Mouse (Mus musculus) T-cell, adult 66 days (primary cell): Measurements from ENCODE around the gene 4632433K11Rik. TPM values are rescaled to one million over a fixed set of nuclear protein-coding genes. Genes with fewer than 3 reads are reported as not detected.

Experiments
- total RNA-seq, 2 experiments: library from RNA; stranded (reverse); gene quantifications; 3 replicates in 1 of 2; 4 replicates in 1 of 2; pipeline ENCODE4 v1.2.4; 2023

4632433K11Rik gene
- total RNA-seq: under 1 TPM in 1 of 2 experiments, not detected in 1; 0.55 TPM

GRCm38 (mm10) chr7:5033818-5034217 is at the start of gene 4632433K11Rik:
Gene 4632433K11Rik, plus strand, starts transcription at chr7:5034118.

GRCm38 (mm10) chr7:4996003-4996895 is 37.7 kb upstream of the 4632433K11Rik start, which contains the start of gene Zfp579:
Gene Zfp579, minus strand, starts transcription at chr7:4996158.

GRCm38 (mm10) chr7:5014251-5015117 is 19.4 kb upstream of the 4632433K11Rik start, which contains the start of the genes Zfp524 and Fiz1:
Gene Zfp524, plus strand, starts transcription at chr7:5014415.
Gene Fiz1, minus strand, starts transcription at chr7:5014697.

GRCm38 (mm10) chr7:5015118-5016001 is 18.6 kb upstream of the 4632433K11Rik start, which contains the start of gene Gm44973:
Gene Gm44973, plus strand, starts transcription at chr7:5015496.

GRCm38 (mm10) chr7:5020000-5020681 is 13.8 kb upstream of the 4632433K11Rik start, which contains the start of the genes Zfp865 and Ccdc106:
Gene Zfp865, plus strand, starts transcription at chr7:5020376.
Gene Ccdc106, plus strand, starts transcription at chr7:5020553.

GRCm38 (mm10) chr7:5038109-5038732 is 4.3 kb downstream of the 4632433K11Rik start, which contains the start of gene Zfp784:
Gene Zfp784, minus strand, starts transcription at chr7:5038446.

GRCm38 (mm10) chr7:5051193-5052192 is 17.6 kb downstream of the 4632433K11Rik start, which contains the start of gene Zfp580:
Gene Zfp580, plus strand, starts transcription at chr7:5051538.

GRCm38 (mm10) chr7:5061774-5062359 is 27.9 kb downstream of the 4632433K11Rik start, which contains the start of gene U2af2:
Gene U2af2, plus strand, starts transcription at chr7:5062143.

GRCm38 (mm10) chr7:5080010-5080751 is 46.3 kb downstream of the 4632433K11Rik start, which contains the start of gene Epn1:
Gene Epn1, plus strand, starts transcription at chr7:5080235.

Other genes with a start within 250 kb of the 4632433K11Rik start
- gene Tmem238, start 244.5 kb upstream of the 4632433K11Rik start, total RNA-seq: 1 to 10 TPM; 1.4 to 2.7 TPM
- gene Rpl28, start 241.2 kb upstream of the 4632433K11Rik start, total RNA-seq: 1,000 to 10,000 TPM; 2,356 to 2,505 TPM
- 100 to 1,000 TPM; 160 to 166 TPM for gene Ube2s, start 221.5 kb upstream of the 4632433K11Rik start, total RNA-seq
- under 1 TPM; 0.23 to 0.36 TPM for gene Shisa7, start 189.4 kb upstream of the 4632433K11Rik start, total RNA-seq
- gene Isoc2b, start 163.9 kb upstream of the 4632433K11Rik start, total RNA-seq: 1 to 10 TPM; 4.1 to 4.2 TPM
- gene Isoc2a, start 157.0 kb upstream of the 4632433K11Rik start, total RNA-seq: 10 to 100 TPM; 10.4 to 13.5 TPM
- not detected for gene Gm36210, start 127.6 kb upstream of the 4632433K11Rik start, total RNA-seq
- 10 to 100 TPM; 30.9 to 32.3 TPM for gene Zfp628, start 118.9 kb upstream of the 4632433K11Rik start, total RNA-seq
- 10 to 100 TPM; 10.5 to 10.7 TPM for gene Nat14, start 112.1 kb upstream of the 4632433K11Rik start, total RNA-seq
- 1 to 10 TPM in 1 of 2 experiments, under 1 TPM in 1; 0.73 to 1.3 TPM for gene Ssc5d, start 108.3 kb upstream of the 4632433K11Rik start, total RNA-seq
- 1 to 10 TPM in 1 of 2 experiments, not detected in 1; 1.4 TPM for gene Sbk2, start 69.7 kb upstream of the 4632433K11Rik start, total RNA-seq
- gene Sbk3, start 63.0 kb upstream of the 4632433K11Rik start, total RNA-seq: not detected
- 10 to 100 TPM; 33.7 to 35.1 TPM for gene Zfp579, start 38.0 kb upstream of the 4632433K11Rik start, total RNA-seq
- gene Zfp524, start 19.7 kb upstream of the 4632433K11Rik start, total RNA-seq: 10 to 100 TPM; 16.2 to 17.2 TPM
- 10 to 100 TPM; 49.3 to 54.1 TPM for gene Fiz1, start 19.4 kb upstream of the 4632433K11Rik start, total RNA-seq
- gene Gm44973, start 18.6 kb upstream of the 4632433K11Rik start, total RNA-seq: not detected
- gene Zfp865, start 13.7 kb upstream of the 4632433K11Rik start, total RNA-seq: 10 to 100 TPM; 56.0 to 56.5 TPM
- gene Ccdc106, start 13.6 kb upstream of the 4632433K11Rik start, total RNA-seq: 1 to 10 TPM in 1 of 2 experiments, not detected in 1; 1.2 TPM
- gene Zfp784, start 4.3 kb downstream of the 4632433K11Rik start, total RNA-seq: 1 to 10 TPM; 5.9 TPM
- 1 to 10 TPM; 5.6 to 7.3 TPM for gene Zfp580, start 17.4 kb downstream of the 4632433K11Rik start, total RNA-seq
- gene U2af2, start 28.0 kb downstream of the 4632433K11Rik start, total RNA-seq: 100 to 1,000 TPM; 454 to 464 TPM
- gene Epn1, start 46.1 kb downstream of the 4632433K11Rik start, total RNA-seq: 100 to 1,000 TPM; 107 to 112 TPM
- gene Rfpl4, start 82.8 kb downstream of the 4632433K11Rik start, total RNA-seq: not detected
- gene Rasl2-9, start 91.8 kb downstream of the 4632433K11Rik start, total RNA-seq: not detected
- gene Vmn1r55, start 115.6 kb downstream of the 4632433K11Rik start, total RNA-seq: not detected
- not detected for gene Vmn1r56, start 162.6 kb downstream of the 4632433K11Rik start, total RNA-seq
- gene Vmn1r57, start 184.4 kb downstream of the 4632433K11Rik start, total RNA-seq: not detected